ENCODE assay signal across 16 mouse cellular contexts in genomic region chr2:79267181-79267580, GRCm38 (mm10).
"Had no signal": no experiment of that assay in that cellular context is flagged by ENCODE, and none has a peak within 500 bp of the region (broad histone marks: within the 10 kb centered on the region; RNA-seq: fewer than 3 reads in every experiment).

No protein-coding gene starts in this region.

- DNase-seq: kidney, adult 11 months; kidney, adult 8-10 months; kidney, postnatal 14 days; kidney, postnatal 4 days; left cerebral cortex, postnatal 4 days; lung, adult 2 months; lung, postnatal 14 days; lung, postnatal 4 days; thymus, adult 18-20 months; thymus, postnatal 36 days had no signal

- H3K4me2 ChIP-seq: intestine, embryonic 15.5 days; limb, embryonic 12.5 days; limb, embryonic 15.5 days; midbrain, embryonic 12.5 days had no signal

- H3K36me3 ChIP-seq: intestine, embryonic 15.5 days; limb, embryonic 12.5 days; limb, embryonic 15.5 days; midbrain, embryonic 12.5 days had no signal

- H3K4me1 ChIP-seq: intestine, embryonic 15.5 days; limb, embryonic 12.5 days; limb, embryonic 15.5 days had no signal

- H3K27ac ChIP-seq: intestine, embryonic 15.5 days; limb, embryonic 12.5 days; limb, embryonic 15.5 days; midbrain, embryonic 12.5 days had no signal

- H3K27me3 ChIP-seq: intestine, embryonic 15.5 days; limb, embryonic 12.5 days; limb, embryonic 15.5 days; midbrain, embryonic 12.5 days had no signal

- ATAC-seq: intestine, embryonic 15.5 days; midbrain, embryonic 16.5 days had no signal

- H3K9ac ChIP-seq: intestine, embryonic 15.5 days; limb, embryonic 12.5 days; limb, embryonic 15.5 days; midbrain, embryonic 12.5 days had no signal

- H3K9me3 ChIP-seq: intestine, embryonic 15.5 days; limb, embryonic 12.5 days; limb, embryonic 15.5 days; midbrain, embryonic 12.5 days had no signal

- H3K4me3 ChIP-seq: intestine, embryonic 15.5 days; limb, embryonic 12.5 days; limb, embryonic 15.5 days; midbrain, embryonic 12.5 days; myocyte had no signal
